Mouse (Mus musculus): ENCODE results near the gene Trmt10a. TPM values are rescaled to one million over a fixed set of nuclear protein-coding genes. Genes with fewer than 3 reads are reported as not detected.

The Trmt10a gene
- total and polyA plus RNA-seq, 3 experiments, result 9.7 to 18.1 TPM; not detected in 1

DNA sequence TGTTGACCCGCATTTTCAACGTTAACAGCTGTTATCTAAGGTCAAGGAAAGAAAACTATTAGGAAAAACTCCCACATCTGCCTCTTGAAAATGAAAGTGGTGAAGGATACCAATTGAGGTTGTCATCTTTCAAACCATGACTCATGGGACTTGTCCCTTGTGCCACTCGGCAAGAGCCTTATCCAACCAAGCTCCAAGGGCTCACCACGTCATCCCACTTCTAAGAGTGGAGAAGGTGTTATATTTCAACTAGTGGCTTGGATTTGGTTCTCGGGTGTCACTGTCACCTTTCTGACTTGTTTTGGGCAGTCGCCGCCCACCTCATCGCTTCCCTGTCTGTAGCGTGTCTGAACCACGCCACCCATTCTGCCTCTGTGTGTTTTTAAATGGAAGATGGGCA lies 19.4 kb upstream of the Trmt10a start:
- Histone ChIP-seq H3K9me3 (replicated peaks; ENCODE audit: insufficient read depth, low read length) (no peaks in the 10 kb centered on the region), H3K9ac (ENCODE audit: control insufficient read depth, low read depth, low read length, poor library complexity, severe bottlenecking) (no peak overlapping the region), H3K27ac (ENCODE audit: control insufficient read depth, low read depth, low read length) (no peak overlapping the region), H3K36me3 (ENCODE audit: control insufficient read depth in 1 of 2, insufficient read depth in 2 of 2, low read length in 2 of 2) (peaks cover 0 to 6% of the 10 kb centered on the region in 2 experiments; a peak in 2 of 4 replicates), H3K4me1 (ENCODE audit: control insufficient read depth in 1 of 2, insufficient read depth in 2 of 2, low read length in 2 of 2) (peaks cover 0 to 8% of the 10 kb centered on the region in 2 experiments; a peak in 2 of 4 replicates), H3K27me3 (ENCODE audit: control insufficient read depth in 1 of 2, insufficient read depth in 2 of 2, low read length in 2 of 2) (no peaks in the 10 kb centered on the region), H3K4me3 (ENCODE audit: control insufficient read depth in 1 of 2, insufficient read depth in 1 of 2, low read depth in 2 of 2, low read length in 2 of 2) (no peak overlapping the region), H3K79me2 (ENCODE audit: control insufficient read depth, insufficient read depth, low read length, poor library complexity) (no peaks in the 10 kb centered on the region)
- DNase-seq (ENCODE audit: low read depth, low spot score), result no peak
- TF ChIP-seq KAT2A (conservative IDR thresholded peaks at IDR 0.05; ENCODE audit: low read depth, low read length) (no peak), SMC3 (IDR thresholded peaks at IDR 0.05; ENCODE audit: low read depth, low read length) (no peak), GATA1 (IDR thresholded peaks at IDR 0.05; ENCODE audit: low read depth, low read length) (no peak), MXI1 (IDR thresholded peaks at IDR 0.05; ENCODE audit: low read depth, low read length) (no peak)

DNA sequence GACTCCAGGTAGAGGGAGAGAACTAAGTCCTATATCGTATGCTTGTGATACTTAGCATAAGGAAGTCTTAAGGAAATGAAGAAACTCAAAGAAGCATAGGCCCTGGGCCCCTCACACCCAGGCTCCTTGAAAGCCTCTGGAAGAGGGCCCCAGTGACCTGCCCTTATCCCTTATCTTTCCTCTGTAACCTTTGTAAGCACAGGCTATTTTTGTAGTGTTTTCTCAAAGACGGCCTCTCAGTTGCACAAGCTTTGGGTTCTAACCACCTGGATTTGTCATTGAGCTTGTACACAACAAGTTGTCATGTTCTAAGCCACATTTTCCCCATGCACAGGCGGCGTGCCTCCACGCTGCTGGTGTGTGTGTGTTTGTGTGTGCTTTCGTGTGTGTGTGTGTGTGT lies 14.1 kb upstream of the Trmt10a start:
- no peaks in the 10 kb centered on the region for H3K27me3 ChIP-seq (ENCODE audit: control insufficient read depth in 1 of 2, insufficient read depth in 2 of 2, low read length in 2 of 2)
- no peak overlapping the region for H3K4me3 ChIP-seq (ENCODE audit: control insufficient read depth in 1 of 2, insufficient read depth in 1 of 2, low read depth in 2 of 2, low read length in 2 of 2)
- H3K4me1 ChIP-seq (ENCODE audit: control insufficient read depth in 1 of 2, insufficient read depth in 2 of 2, low read length in 2 of 2), result peaks cover 0 to 8% of the 10 kb centered on the region in 2 experiments; a peak in 2 of 4 replicates
- TF ChIP-seq MYB (IDR thresholded peaks at IDR 0.05; ENCODE audit: low read depth, low read length) (no peak), TAL1 (IDR thresholded peaks at IDR 0.05; ENCODE audit: low read length) (no peak), GATA1 (IDR thresholded peaks at IDR 0.05; ENCODE audit: low read depth, low read length) (no peak), BHLHE40 (IDR thresholded peaks at IDR 0.05; ENCODE audit: borderline replicate concordance, low read depth, low read length) (no peak), MEF2A (IDR thresholded peaks at IDR 0.05; ENCODE audit: extremely low read depth, insufficient replicate concordance, low read depth, low read length, poor library complexity, severe bottlenecking) (no peak), ZC3H11A (IDR thresholded peaks at IDR 0.05; ENCODE audit: low read depth, low read length) (no peak), KAT2A (conservative IDR thresholded peaks at IDR 0.05; ENCODE audit: low read depth, low read length) (no peak), MAFK (IDR thresholded peaks at IDR 0.05; ENCODE audit: borderline replicate concordance, low read depth, low read length) (no peak), CTCF (IDR thresholded peaks at IDR 0.05 in 2 of 3, conservative IDR thresholded peaks at IDR 0.05 in 1 of 3; ENCODE audit: control insufficient read depth in 1 of 3, insufficient read depth in 1 of 3, low read depth in 2 of 3, low read length in 3 of 3, poor library complexity in 1 of 3, severe bottlenecking in 1 of 3) (no peak), RAD21 (IDR thresholded peaks at IDR 0.05; ENCODE audit: low read depth, low read length) (no peak), HCFC1 (IDR thresholded peaks at IDR 0.05; ENCODE audit: low read depth, low read length) (no peak), MYC (IDR thresholded peaks at IDR 0.05; ENCODE audit: low read depth, low read length) (no peak), SIN3A (IDR thresholded peaks at IDR 0.05; ENCODE audit: low read length) (no peak), TCF12 (IDR thresholded peaks at IDR 0.05; ENCODE audit: low read depth, low read length) (no peak), SMC3 (IDR thresholded peaks at IDR 0.05; ENCODE audit: low read depth, low read length) (no peak), USF2 (IDR thresholded peaks at IDR 0.05; ENCODE audit: borderline replicate concordance in 1 of 2, insufficient read depth in 1 of 2, low read depth in 1 of 2, low read length in 2 of 2) (no peak), USF1 (IDR thresholded peaks at IDR 0.05; ENCODE audit: low read depth, low read length) (no peak), POLR2AphosphoS5 (IDR thresholded peaks at IDR 0.05; ENCODE audit: borderline replicate concordance, low read depth, low read length) (no peak)
- no peak overlapping the region for H3K27ac ChIP-seq (ENCODE audit: control insufficient read depth, low read depth, low read length)
- peaks cover 0 to 6% of the 10 kb centered on the region in 2 experiments; a peak in 2 of 4 replicates for H3K36me3 ChIP-seq (ENCODE audit: control insufficient read depth in 1 of 2, insufficient read depth in 2 of 2, low read length in 2 of 2)
- no peaks in the 10 kb centered on the region for H3K79me2 ChIP-seq (ENCODE audit: control insufficient read depth, insufficient read depth, low read length, poor library complexity)
- no peak overlapping the region for H3K9ac ChIP-seq (ENCODE audit: control insufficient read depth, low read depth, low read length, poor library complexity, severe bottlenecking)
- H3K9me3 ChIP-seq (replicated peaks; ENCODE audit: insufficient read depth, low read length), result no peaks in the 10 kb centered on the region
- no peak for DNase-seq (ENCODE audit: low read depth, low spot score)

All from MEL (cell line).